Mouse (Mus musculus): Measurements from ENCODE around the gene Pfn1. TPM values are rescaled to one million over a fixed set of nuclear protein-coding genes. Genes with fewer than 3 reads are reported as not detected.

Pfn1 gene
- 2,639 TPM for polyA plus RNA-seq (2017; shearing (Covaris generic))

DNA sequence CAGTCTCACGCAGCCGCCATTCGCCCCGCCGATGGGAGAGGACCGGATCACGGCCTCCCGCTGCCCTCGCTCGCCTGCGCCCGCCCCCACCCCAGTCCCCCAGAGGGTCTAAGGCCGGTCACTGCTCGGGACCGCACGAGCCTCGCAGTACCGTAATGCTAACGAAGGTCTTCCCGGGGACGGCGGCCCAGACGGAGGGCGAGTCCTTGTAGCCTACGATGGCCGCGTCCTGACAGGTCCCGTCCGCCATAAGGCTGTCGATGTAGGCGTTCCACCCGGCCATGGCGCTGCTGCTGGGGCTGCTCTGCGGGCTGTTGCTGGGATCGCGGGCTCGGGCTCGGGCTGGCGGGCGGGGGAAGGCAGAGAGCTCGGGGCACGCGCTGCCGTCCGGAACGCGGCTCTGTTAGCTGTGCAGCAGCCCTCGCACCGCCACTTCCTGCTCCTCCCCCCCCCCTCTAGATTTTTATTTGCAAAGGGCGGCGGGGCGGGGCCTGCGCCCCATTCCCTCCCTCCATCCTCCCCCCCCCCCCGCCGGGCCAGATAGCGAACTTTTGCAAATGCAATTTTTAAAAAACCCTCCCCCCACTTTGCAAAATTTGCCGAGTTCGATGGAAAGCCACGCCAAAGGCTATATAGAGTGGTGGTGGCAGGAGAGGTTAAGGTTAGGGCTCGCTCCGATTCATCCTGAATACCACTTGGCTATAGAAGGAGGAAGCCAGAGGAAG lies at the start of gene Pfn1:
Pfn1 (minus strand) TSS at position 447 of the 725 bp plus-strand sequence.

GRCm38 (mm10) chr11:70699722-70700556 lies 45.5 kb upstream of the Pfn1 start, which contains the start of the genes Inca1 and Kif1c:
TSS of gene Inca1 (minus strand) at chr11:70700155.
TSS of gene Kif1c (plus strand) at chr11:70700548.

GRCm38 (mm10) chr11:70687601-70688199 lies 33.3 kb upstream of the Pfn1 start, which contains the start of gene Camta2:
TSS of gene Camta2 (minus strand) at chr11:70688105.

GRCm38 (mm10) chr11:70668771-70669505 lies 14.5 kb upstream of the Pfn1 start, which contains the start of gene Spag7:
TSS of gene Spag7 (minus strand) at chr11:70669416.

DNA sequence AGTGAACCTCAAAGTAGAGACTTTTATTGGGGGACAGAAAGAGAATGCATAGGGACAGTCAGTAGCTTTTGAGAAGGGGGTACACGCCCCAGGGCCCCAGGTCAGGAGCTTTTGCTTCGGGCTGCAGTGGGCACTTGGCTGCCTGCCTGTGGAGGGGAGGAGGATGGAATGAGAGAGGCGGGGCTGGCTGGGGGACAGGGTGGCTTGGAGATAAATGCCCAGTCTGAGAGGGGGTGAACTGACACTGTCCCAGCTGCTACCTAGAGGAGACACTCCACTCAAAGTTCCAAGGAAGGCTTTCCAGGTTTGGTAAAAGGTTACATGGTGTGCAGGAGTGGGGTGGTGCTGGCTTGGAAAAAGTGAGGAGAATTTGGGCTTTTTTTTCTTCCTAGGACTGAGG lies 2.5 kb upstream of the Pfn1 start, which contains the start of gene Eno3:
Eno3 (plus strand) TSS at position 239 of the 400 bp plus-strand sequence.

DNA sequence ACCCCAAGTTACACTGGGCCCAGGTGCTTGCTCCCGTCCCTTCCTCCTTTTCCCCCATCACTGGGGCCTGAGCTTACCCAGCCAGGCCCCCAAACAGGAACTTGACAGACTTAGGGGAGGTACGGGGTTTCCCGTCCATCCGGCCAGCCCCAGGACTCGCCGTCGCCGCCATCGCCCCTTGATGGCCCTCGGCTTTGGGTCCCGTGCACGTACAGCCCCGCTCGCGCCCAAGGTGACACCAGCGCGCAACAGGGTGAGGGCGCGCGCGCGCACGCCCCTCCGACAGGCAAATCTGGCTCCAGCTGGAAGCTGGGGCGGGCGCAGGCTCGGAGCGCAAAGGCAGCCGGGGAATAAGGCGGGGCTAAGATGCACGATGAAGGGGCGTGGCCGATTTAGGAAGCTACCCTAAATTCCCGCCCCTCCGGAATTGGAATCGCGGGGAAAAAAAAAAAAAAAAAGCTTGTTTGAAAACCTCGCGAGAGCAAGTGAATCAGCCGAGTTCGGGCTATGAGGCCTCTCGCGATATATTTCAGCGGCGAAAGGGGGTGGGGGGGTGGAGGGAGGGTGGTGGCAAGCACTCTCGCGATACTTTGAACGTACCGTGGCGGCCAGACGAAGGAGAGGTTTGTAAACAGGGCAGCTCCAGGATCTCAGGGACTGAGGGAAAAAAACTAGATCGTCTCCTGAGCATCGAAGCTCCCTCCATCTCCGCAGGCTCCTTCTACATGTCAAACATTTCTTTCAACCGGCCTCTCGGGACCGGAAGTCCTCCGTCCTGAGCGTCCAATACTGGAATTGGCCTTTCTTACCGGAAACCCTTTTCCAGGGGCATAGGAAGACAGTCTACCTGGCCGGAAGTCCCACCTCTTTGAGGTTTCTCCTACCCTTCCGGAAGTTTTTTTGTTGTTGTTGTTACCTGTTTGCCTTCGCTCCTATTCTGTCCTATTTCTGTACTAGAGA lies 7.5 kb downstream of the Pfn1 start, which contains the start of the genes Rnf167 and Slc25a11:
Rnf167 (plus strand) TSS at position 545 of the 960 bp plus-strand sequence.
Slc25a11 (minus strand) TSS at position 789 of the 960 bp plus-strand sequence.

DNA sequence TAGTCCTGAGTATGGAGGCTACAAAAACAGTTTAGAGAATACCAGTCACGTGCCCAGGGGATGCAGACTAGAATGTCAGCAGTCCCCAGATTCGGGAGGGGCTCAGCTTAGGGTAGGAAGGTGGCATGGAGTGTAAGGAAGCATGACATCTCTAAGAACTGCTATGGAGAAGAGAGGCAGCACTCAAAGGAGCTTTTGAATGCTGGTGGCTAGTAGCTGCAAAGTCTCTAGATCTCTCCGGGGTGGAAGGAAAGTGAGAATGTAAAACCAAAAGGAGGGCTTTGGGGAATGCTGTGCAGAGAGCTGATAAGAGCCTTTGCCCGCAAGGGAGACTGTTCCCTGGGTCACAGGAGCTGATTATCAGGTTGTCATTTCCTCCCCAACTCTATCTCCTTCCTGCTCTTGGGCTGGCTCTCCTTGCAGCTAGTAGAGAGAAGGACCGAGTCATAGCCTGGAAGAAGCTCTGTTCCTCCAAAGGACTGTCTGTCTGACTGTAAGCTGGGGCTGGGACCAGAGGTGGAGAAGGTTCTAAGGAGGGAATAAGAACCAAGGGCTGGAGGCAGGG lies 15.6 kb downstream of the Pfn1 start, which contains the start of gene Gp1ba:
Gp1ba (plus strand) TSS at position 409 of the 565 bp plus-strand sequence.

DNA sequence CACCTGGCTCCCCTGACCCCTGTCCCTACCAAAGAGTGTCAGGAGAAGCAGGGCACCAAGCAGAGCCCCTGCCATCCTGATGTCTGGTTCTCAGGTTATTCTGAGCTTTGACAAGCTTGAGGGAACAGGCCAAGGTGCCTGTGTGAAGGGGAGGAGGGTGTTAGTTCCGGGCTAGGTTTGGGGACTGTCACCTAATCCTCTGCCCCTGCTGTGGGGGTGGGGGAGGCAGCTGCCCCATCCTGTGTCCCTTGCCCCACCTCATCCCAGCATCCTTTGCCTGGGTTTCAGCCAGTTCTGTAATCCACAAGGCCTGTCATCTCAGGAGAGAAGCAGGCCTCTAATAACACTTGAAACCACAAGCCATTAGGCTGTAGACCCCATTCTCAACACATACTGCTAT lies 35.3 kb downstream of the Pfn1 start, which contains the start of gene Chrne:
Chrne (minus strand) TSS at position 116 of the 400 bp plus-strand sequence.

GRCm38 (mm10) chr11:70615516-70616093 lies 38.8 kb downstream of the Pfn1 start, which contains the start of gene 4930544D05Rik:
TSS of gene 4930544D05Rik (plus strand) at chr11:70615848.

Other genes starting within 250 kb of the Pfn1 start
- 9.9 TPM for gene Pelp1, start 244.6 kb downstream of the Pfn1 start, polyA plus RNA-seq (2017; shearing (Covaris generic))
- gene Arrb2, start 222.0 kb downstream of the Pfn1 start, polyA plus RNA-seq (2017; shearing (Covaris generic)): 172 TPM
- gene Med11, start 202.7 kb downstream of the Pfn1 start, polyA plus RNA-seq (2017; shearing (Covaris generic)): 192 TPM
- gene Zmynd15, start 195.2 kb downstream of the Pfn1 start, polyA plus RNA-seq (2017; shearing (Covaris generic)): 0.43 TPM
- gene Cxcl16, start 194.7 kb downstream of the Pfn1 start, polyA plus RNA-seq (2017; shearing (Covaris generic)): 3.0 TPM
- gene Tm4sf5, start 149.4 kb downstream of the Pfn1 start, polyA plus RNA-seq (2017; shearing (Covaris generic)): 0.67 TPM
- not detected for gene Vmo1, start 140.0 kb downstream of the Pfn1 start, polyA plus RNA-seq (2017; shearing (Covaris generic))
- not detected for gene Gltpd2, start 135.4 kb downstream of the Pfn1 start, polyA plus RNA-seq (2017; shearing (Covaris generic))
- 301 TPM for gene Psmb6, start 129.3 kb downstream of the Pfn1 start, polyA plus RNA-seq (2017; shearing (Covaris generic))
- gene Gm40193, start 121.7 kb downstream of the Pfn1 start, polyA plus RNA-seq (2017; shearing (Covaris generic)): not detected
- 12.7 TPM for gene Pld2, start 114.6 kb downstream of the Pfn1 start, polyA plus RNA-seq (2017; shearing (Covaris generic))
- 24.3 TPM for gene Mink1, start 91.8 kb downstream of the Pfn1 start, polyA plus RNA-seq (2017; shearing (Covaris generic))
- gene 4930544D05Rik, start 38.8 kb downstream of the Pfn1 start, polyA plus RNA-seq (2017; shearing (Covaris generic)): 1.5 TPM
- gene Chrne, start 35.4 kb downstream of the Pfn1 start, polyA plus RNA-seq (2017; shearing (Covaris generic)): 10.7 TPM
- gene Gp1ba, start 15.5 kb downstream of the Pfn1 start, polyA plus RNA-seq (2017; shearing (Covaris generic)): not detected
- 286 TPM for gene Rnf167, start 7.4 kb downstream of the Pfn1 start, polyA plus RNA-seq (2017; shearing (Covaris generic))
- gene Slc25a11, start 7.2 kb downstream of the Pfn1 start, polyA plus RNA-seq (2017; shearing (Covaris generic)): 71.3 TPM
- gene Eno3, start 2.6 kb upstream of the Pfn1 start, polyA plus RNA-seq (2017; shearing (Covaris generic)): 11.1 TPM
- 67.7 TPM for gene Spag7, start 14.8 kb upstream of the Pfn1 start, polyA plus RNA-seq (2017; shearing (Covaris generic))
- gene Camta2, start 33.5 kb upstream of the Pfn1 start, polyA plus RNA-seq (2017; shearing (Covaris generic)): 41.4 TPM
- 0.35 TPM for gene Inca1, start 45.5 kb upstream of the Pfn1 start, polyA plus RNA-seq (2017; shearing (Covaris generic))
- 1.4 TPM for gene Kif1c, start 45.9 kb upstream of the Pfn1 start, polyA plus RNA-seq (2017; shearing (Covaris generic))
- gene Zfp3, start 109.6 kb upstream of the Pfn1 start, polyA plus RNA-seq (2017; shearing (Covaris generic)): 4.1 TPM
- gene Scimp, start 157.9 kb upstream of the Pfn1 start, polyA plus RNA-seq (2017; shearing (Covaris generic)): not detected
- gene Rabep1, start 190.1 kb upstream of the Pfn1 start, polyA plus RNA-seq (2017; shearing (Covaris generic)): 69.6 TPM